Mouse (Mus musculus) kidney, embryonic 14.5 days (tissue): ENCODE results near the gene Anks1b. TPM values are rescaled to one million over a fixed set of nuclear protein-coding genes. Genes with fewer than 3 reads are reported as not detected.

Experiments
- ATAC-seq: fragments of 200-750 bp; cut with Nextera tagmentation; 2 replicates; pipeline ENCODE4 v1.8.0; 2017; ENCODE audit warnings: moderate number of reproducible peaks, mild to moderate bottlenecking, moderate TSS enrichment, moderate library complexity; ENCODE audit not compliant: low FRiP score, low TSS enrichment
- H3K27ac ChIP-seq: fragments of 300-500 bp; sonication (generic); 2 replicates; pipeline ENCODE4 v1.5.1; 2014; ENCODE audit warnings: low read depth, mild to moderate bottlenecking, low read length, moderate library complexity, mixed read lengths
- H3K27me3 ChIP-seq: fragments of 300-500 bp; sonication (generic); 2 replicates; pipeline ENCODE4 v1.6.1; 2014; ENCODE audit warnings: mild to moderate bottlenecking, low read length; ENCODE audit not compliant: control insufficient read depth, insufficient read depth
- H3K36me3 ChIP-seq: fragments of 300-500 bp; sonication (generic); 2 replicates; pipeline ENCODE4 v1.6.1; 2014; ENCODE audit warnings: low read length, mixed read lengths; ENCODE audit not compliant: control insufficient read depth, insufficient read depth
- H3K4me1 ChIP-seq: fragments of 300-500 bp; sonication (generic); 2 replicates; pipeline ENCODE4 v1.6.1; 2014; ENCODE audit warnings: low read length, mixed read lengths; ENCODE audit not compliant: control insufficient read depth, insufficient read depth
- H3K4me2 ChIP-seq: fragments of 300-500 bp; sonication (generic); replicated peaks from 2 replicates; pipeline ENCODE4 v1.6.1; 2014; ENCODE audit warnings: low read depth, mild to moderate bottlenecking, low read length
- H3K4me3 ChIP-seq: fragments of 300-500 bp; sonication (generic); 2 replicates; pipeline ENCODE4 v1.5.1; 2014; ENCODE audit warnings: mild to moderate bottlenecking, low read length
- H3K9ac ChIP-seq: fragments of 300-500 bp; sonication (generic); 2 replicates; pipeline ENCODE4 v1.6.1; 2014; ENCODE audit warnings: low read depth, mild to moderate bottlenecking, low read length, moderate library complexity
- H3K9me3 ChIP-seq: fragments of 300-500 bp; sonication (generic); 2 replicates; pipeline ENCODE4 v1.6.1; 2016; ENCODE audit warnings: low read length; ENCODE audit not compliant: control insufficient read depth
- WGBS: fragments of 180-500 bp; shearing (Covaris S2); extraction: QIAGEN DNeasy Blood & Tissue Kit; methylation state at CpG from one replicate; pipeline ENCODE4 v1.1.7; 2014; 5-methylcytosine and 5-hydroxymethylcytosine counted together
- polyA plus RNA-seq: library from polyadenylated mRNA; unstranded; fragments of >200 nt; fragmentation: Nextera tagmentation; extraction: Ambion mirVana; gene quantifications from 2 replicates; pipeline ENCODE4 v1.2.1, GENCODE M21; 2014

Anks1b gene
- polyA plus RNA-seq, 1 experiment from 2014 or later = 4.4 TPM

DNA sequence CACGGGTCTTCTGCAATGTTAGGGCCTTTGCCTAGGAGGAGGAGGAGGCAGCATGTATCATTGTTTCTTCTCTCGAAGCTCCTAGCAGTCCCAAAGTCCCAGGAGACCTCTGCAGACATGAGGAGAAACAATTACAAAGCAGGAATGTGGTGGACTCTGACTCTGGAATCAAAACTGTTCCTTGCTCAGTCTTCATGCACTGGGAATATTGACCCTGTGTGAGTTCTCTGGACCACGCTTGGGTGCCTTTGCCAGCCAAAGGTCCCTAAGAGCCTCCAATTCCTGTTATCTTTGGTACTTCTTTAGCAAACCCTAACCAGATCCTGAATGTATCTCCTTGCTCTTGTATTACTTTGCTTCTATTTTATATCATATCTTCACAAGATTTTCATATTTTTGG is 1000.9 kb downstream of the Anks1b start:
- Histone ChIP-seq H3K4me2 (no peak overlapping the region), H3K4me1 (no peaks in the 10 kb centered on the region), H3K27ac (no peak overlapping the region), H3K36me3 (no peaks in the 10 kb centered on the region), H3K9me3 (no peaks in the 10 kb centered on the region), H3K4me3 (no peak overlapping the region), H3K9ac (no peak overlapping the region), H3K27me3 (no peaks in the 10 kb centered on the region)
- WGBS = 70% methylated on average over 3 of the region's 3 CpGs
- ATAC-seq = no peak

DNA sequence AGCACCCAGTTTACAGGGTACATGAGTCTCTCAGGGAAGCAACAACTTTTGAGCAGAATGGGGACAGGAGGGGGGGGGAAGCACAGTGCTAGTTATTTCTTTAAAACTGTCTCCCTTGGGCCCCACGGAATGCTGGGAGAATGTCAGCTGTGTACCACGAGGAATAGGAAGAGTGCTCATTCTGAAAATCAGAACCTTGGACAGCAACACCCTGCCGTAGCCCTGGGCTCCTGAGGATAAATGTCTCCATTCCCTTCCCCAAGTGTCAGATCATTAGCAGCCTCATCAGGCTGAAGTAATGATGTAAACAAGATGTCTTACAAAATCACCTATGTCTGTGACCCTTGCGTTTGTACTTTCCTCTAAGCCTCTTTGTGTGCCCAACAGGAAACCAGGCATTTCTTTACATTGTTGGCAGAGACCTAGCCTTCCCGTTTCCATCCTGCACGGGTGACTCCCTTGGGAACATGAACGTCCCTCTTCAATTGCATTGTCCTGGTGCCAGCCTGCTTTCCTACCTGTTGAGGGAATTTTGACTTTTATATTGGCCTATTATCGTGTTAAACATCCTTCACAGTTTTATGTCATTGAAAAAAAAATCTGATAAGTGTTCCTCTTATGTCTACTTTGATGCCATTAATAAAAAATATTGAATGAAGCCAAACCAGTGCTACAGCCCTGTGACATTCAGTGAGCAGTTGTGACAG is 1007.7 kb downstream of the Anks1b start:
- Histone ChIP-seq H3K4me1 (no peaks in the 10 kb centered on the region), H3K27me3 (no peaks in the 10 kb centered on the region), H3K4me2 (no peak overlapping the region), H3K9me3 (no peaks in the 10 kb centered on the region), H3K9ac (no peak overlapping the region), H3K27ac (no peak overlapping the region), H3K36me3 (no peaks in the 10 kb centered on the region), H3K4me3 (no peak overlapping the region)
- WGBS = 43% methylated on average over 8 of the region's 8 CpGs
- no peak for ATAC-seq

DNA sequence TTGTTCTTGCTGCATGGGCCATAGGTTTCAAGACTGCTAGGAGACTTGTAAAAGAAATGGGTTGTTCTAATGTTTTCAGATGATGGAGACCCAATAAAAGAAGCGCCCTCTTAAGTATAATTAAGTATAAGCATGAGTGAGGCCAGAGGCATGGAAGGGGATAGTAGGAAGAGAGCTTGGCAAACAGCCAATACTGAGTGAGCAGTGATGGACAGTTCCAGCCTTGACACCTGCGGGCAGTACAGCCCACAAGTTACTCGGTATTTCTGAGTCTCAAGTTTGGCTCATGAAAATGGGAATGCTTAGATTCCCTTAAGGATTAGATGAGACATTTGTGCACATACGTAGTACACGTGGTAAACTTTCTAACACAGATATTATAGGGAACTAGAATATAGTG is 1016.3 kb downstream of the Anks1b start:
- H3K36me3 ChIP-seq = no peaks in the 10 kb centered on the region
- no peak overlapping the region for H3K4me3 ChIP-seq
- H3K4me1 ChIP-seq = no peaks in the 10 kb centered on the region
- no peak overlapping the region for H3K27ac ChIP-seq
- no peaks in the 10 kb centered on the region for H3K9me3 ChIP-seq
- WGBS = 83% methylated on average over 5 of the region's 5 CpGs
- no peak overlapping the region for H3K4me2 ChIP-seq
- H3K27me3 ChIP-seq = no peaks in the 10 kb centered on the region
- no peak overlapping the region for H3K9ac ChIP-seq
- ATAC-seq = no peak

DNA sequence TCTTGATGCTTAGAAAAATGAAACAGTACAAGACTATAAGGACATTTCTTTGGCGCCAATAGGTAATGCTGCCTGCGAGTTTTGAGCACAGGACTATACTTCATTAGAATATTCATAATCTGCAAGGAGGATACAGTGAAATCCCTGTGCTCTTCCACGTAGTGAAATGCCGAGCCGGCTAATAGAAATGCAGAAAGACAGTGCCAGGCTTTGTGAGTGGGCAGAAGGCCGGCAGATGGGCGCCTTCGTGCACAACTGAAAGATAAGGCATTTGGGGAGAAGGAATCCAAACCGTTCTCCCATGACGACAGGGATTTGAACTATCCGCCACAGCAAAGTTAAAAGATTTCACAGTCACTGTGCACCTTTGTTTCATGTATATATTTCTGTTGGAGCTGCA is 1019.4 kb downstream of the Anks1b start:
- ATAC-seq = no peak
- no peaks in the 10 kb centered on the region for H3K4me1 ChIP-seq

DNA sequence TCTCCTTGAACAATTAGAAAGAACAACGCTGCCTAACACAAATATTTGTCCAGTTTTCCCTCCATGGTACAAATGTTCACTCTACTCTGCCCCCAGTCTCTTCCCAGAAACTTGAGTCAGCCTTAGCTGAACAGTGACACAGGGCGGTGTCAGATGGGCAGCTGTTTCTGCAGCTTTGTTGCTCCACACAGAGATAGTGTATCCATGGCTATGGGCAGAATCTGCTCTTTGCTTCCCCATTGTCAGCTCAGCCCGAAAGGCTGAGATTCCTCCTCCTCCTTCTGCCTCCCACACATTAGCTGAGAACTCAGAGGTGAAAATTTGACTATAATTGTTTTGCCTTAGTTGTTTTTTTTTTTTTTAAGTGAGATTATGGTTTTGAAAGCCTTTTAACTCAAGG is 1024.6 kb downstream of the Anks1b start:
- no peaks in the 10 kb centered on the region for H3K36me3 ChIP-seq
- H3K27me3 ChIP-seq = no peaks in the 10 kb centered on the region
- no peaks in the 10 kb centered on the region for H3K9me3 ChIP-seq
- no peak overlapping the region for H3K4me2 ChIP-seq
- no peaks in the 10 kb centered on the region for H3K4me1 ChIP-seq
- no peak for ATAC-seq
- WGBS = 33% methylated on average over 3 of the region's 3 CpGs
- H3K4me3 ChIP-seq = no peak overlapping the region
- no peak overlapping the region for H3K9ac ChIP-seq
- no peak overlapping the region for H3K27ac ChIP-seq

More for the DNA sequence above, 1019.4 kb downstream of the Anks1b start:
- H3K36me3 ChIP-seq = no peaks in the 10 kb centered on the region
- H3K4me3 ChIP-seq = no peak overlapping the region
- H3K27me3 ChIP-seq = no peaks in the 10 kb centered on the region
- no peak overlapping the region for H3K27ac ChIP-seq
- no peak overlapping the region for H3K4me2 ChIP-seq
- 86% methylated on average over 11 of the region's 11 CpGs for WGBS
- H3K9ac ChIP-seq = no peak overlapping the region
- no peaks in the 10 kb centered on the region for H3K9me3 ChIP-seq

DNA sequence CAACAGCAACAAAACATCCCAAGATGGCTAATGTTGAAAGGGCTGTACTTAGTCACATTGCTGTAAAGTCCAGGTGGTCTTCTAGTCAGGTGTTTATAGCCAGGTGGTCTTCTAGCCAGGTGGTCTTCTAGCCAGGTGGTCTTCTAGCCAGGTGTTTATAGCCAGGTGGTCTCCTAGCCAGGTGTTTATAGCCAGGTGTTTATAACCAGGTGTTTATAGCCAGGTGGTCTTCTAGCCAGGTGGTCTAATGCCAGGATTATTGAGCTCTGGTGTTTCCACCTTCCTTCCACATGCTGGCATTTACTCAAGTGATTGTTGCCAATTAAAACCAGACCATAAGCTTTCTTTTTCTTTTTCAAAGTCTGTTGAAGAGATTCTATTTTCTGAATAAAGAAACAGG is 1030.9 kb downstream of the Anks1b start:
- H3K9ac ChIP-seq = no peak overlapping the region
- no peak for ATAC-seq

DNA sequence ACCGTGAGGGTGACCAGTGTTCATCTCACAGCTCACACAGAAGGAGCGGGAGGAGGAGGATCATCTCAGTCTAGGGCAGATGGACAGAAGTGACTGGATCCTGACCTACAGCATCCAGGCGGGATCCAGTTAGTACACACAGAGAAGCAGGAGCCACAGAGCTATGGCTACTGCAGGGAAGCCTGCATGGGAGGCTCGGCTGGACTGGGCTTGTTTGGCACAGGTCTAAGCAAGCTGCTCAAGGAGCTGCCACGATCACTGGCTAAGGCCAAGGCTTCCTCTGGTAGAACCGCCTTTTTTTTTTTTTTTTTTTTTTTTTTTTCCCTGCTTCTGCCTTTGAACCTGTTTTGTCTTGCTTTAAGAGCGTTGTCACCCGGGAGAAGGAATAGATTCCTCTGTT is 1034.1 kb downstream of the Anks1b start:
- Histone ChIP-seq H3K9ac (no peak overlapping the region), H3K36me3 (no peaks in the 10 kb centered on the region), H3K4me3 (no peak overlapping the region), H3K9me3 (no peaks in the 10 kb centered on the region), H3K27me3 (0 out of 2 replicates have a peak, but pooled peaks cover 3% of the 10 kb centered on the region), H3K4me2 (no peak overlapping the region), H3K27ac (no peak overlapping the region), H3K4me1 (no peaks in the 10 kb centered on the region)
- ATAC-seq = no peak
- WGBS = 64% methylated on average over 8 of the region's 8 CpGs

More for the DNA sequence above, 1030.9 kb downstream of the Anks1b start:
- no peaks in the 10 kb centered on the region for H3K4me1 ChIP-seq
- H3K27ac ChIP-seq = no peak overlapping the region
- no peak overlapping the region for H3K4me3 ChIP-seq
- no peaks in the 10 kb centered on the region for H3K36me3 ChIP-seq
- no peak overlapping the region for H3K4me2 ChIP-seq
- no peaks in the 10 kb centered on the region for H3K9me3 ChIP-seq
- 0 out of 2 replicates have a peak, but pooled peaks cover 3% of the 10 kb centered on the region for H3K27me3 ChIP-seq

DNA sequence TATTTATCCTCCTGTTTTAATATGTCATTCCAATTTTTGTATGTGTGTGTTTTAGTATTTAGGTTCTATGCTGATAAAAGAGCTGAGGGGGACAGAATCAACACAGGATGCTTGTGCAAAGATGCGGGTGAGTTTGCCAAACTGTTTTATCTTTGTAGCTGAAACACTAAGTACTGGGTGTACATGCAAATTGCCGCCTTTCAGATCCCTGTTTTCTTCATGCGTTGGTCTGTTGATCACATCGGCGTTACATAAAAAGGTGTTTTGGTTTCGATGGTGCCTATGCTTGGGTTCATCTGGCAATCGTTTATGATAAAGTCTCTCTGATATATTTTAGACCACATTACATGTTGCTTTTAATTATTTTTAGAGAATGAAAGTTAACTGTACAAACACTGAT is 1050.2 kb downstream of the Anks1b start:
- no peak overlapping the region for H3K4me3 ChIP-seq
- no peak overlapping the region for H3K27ac ChIP-seq
- ATAC-seq = no peak
- H3K4me2 ChIP-seq = no peak overlapping the region
- H3K9ac ChIP-seq = no peak overlapping the region
- H3K27me3 ChIP-seq = no peaks in the 10 kb centered on the region
- no peaks in the 10 kb centered on the region for H3K36me3 ChIP-seq
- 88% methylated on average over 7 of the region's 7 CpGs for WGBS
- H3K4me1 ChIP-seq = no peaks in the 10 kb centered on the region
- no peaks in the 10 kb centered on the region for H3K9me3 ChIP-seq

DNA sequence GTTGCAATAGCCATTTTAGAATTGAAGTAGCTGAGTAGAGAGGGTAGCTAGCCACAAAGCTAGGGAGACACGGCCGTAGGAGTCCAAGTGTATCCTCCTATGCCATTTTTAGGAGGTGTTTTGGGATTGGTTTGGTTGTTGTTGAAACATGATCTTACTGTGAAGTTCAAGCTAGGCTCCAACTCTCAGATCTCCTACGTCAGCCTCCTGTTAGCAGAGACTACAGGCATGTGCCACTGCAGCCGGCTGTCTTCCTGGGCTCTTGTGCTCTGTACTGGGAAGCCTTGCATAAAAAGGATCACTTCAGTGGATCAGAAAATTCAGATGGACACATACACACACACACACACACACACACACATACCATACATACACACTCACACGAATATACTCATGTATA is 1059.8 kb downstream of the Anks1b start:
- H3K36me3 ChIP-seq = no peaks in the 10 kb centered on the region
- no peaks in the 10 kb centered on the region for H3K4me1 ChIP-seq
- ATAC-seq = no peak
- no peak overlapping the region for H3K9ac ChIP-seq
- H3K4me3 ChIP-seq = no peak overlapping the region
- no peaks in the 10 kb centered on the region for H3K27me3 ChIP-seq
- H3K4me2 ChIP-seq = no peak overlapping the region
- no peak overlapping the region for H3K27ac ChIP-seq
- no peaks in the 10 kb centered on the region for H3K9me3 ChIP-seq
- WGBS = 47% methylated on average over 5 of the region's 5 CpGs
